Mouse (Mus musculus) stomach, embryonic 15.5 days (tissue): ENCODE results near the gene Arid4a. TPM values are rescaled to one million over a fixed set of nuclear protein-coding genes. Genes with fewer than 3 reads are reported as not detected.

Experiments
- ATAC-seq: fragments of 200-750 bp; cut with Nextera tagmentation; 2 replicates; pipeline ENCODE4 v1.8.0; 2017; ENCODE audit warnings: low read depth, moderate number of reproducible peaks, moderate TSS enrichment; ENCODE audit not compliant: insufficient read depth, low FRiP score
- H3K27ac ChIP-seq: fragments of 300-500 bp; sonication (generic); 2 replicates; pipeline ENCODE4 v1.5.1; 2015; ENCODE audit warnings: mild to moderate bottlenecking, inconsistent platforms
- H3K27me3 ChIP-seq: fragments of 300-500 bp; sonication (generic); replicated peaks from 2 replicates; pipeline ENCODE4 v1.6.1; 2015; ENCODE audit warnings: inconsistent platforms
- H3K36me3 ChIP-seq: fragments of 300-500 bp; sonication (generic); 2 replicates; pipeline ENCODE4 v1.6.1; 2015; ENCODE audit warnings: inconsistent platforms
- H3K4me1 ChIP-seq: fragments of 300-500 bp; sonication (generic); 2 replicates; pipeline ENCODE4 v1.6.1; 2015; ENCODE audit warnings: inconsistent platforms
- H3K4me2 ChIP-seq: fragments of 300-500 bp; sonication (generic); 2 replicates; pipeline ENCODE4 v1.6.1; 2015; ENCODE audit warnings: mild to moderate bottlenecking, inconsistent platforms
- H3K4me3 ChIP-seq: fragments of 300-500 bp; sonication (generic); replicated peaks from 2 replicates; pipeline ENCODE4 v1.5.1; 2015; ENCODE audit warnings: inconsistent platforms
- H3K9ac ChIP-seq: fragments of 300-500 bp; sonication (generic); 2 replicates; pipeline ENCODE4 v1.6.1; 2015; ENCODE audit warnings: inconsistent platforms
- H3K9me3 ChIP-seq: fragments of 300-500 bp; sonication (generic); 2 replicates; pipeline ENCODE4 v1.6.1; 2016; ENCODE audit warnings: inconsistent platforms
- WGBS: fragments of 180-500 bp; shearing (Covaris S2); methylation state at CpG from one replicate; pipeline ENCODE4 v1.1.7; 2015; 5-methylcytosine and 5-hydroxymethylcytosine counted together
- polyA plus RNA-seq: library from polyadenylated mRNA; unstranded; fragments of >200 nt; fragmentation: Nextera tagmentation; extraction: Ambion mirVana; gene quantifications from 2 replicates; pipeline ENCODE4 v1.2.1, GENCODE M21; 2015

The Arid4a gene
- polyA plus RNA-seq, 1 experiment from 2014 or later: 37.8 TPM

DNA sequence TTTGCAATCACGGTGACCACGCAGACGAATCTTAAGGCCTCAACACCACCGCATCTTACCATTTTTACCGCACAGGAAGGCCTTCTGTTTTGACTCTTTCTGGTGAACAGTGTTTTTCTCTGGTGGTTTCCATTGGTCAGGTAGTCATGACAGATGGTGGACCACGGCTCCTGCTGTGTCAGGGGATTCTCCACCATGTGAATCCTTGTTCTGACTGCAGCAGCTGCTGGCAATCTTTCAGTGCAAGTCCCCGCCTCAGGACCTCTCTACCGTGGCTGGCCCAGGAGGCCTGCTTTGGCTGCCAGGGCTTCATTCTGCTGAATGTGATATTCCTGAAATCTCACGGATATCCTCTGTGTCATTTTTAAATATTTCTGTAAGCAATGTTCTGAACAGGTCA, 107.5 kb downstream of the Arid4a start:
- no peak for ATAC-seq
- Histone ChIP-seq H3K4me3 (no peak overlapping the region), H3K27me3 (no peaks in the 10 kb centered on the region), H3K27ac (no peak overlapping the region), H3K4me2 (no peak overlapping the region), H3K9me3 (no peaks in the 10 kb centered on the region), H3K9ac (no peak overlapping the region), H3K4me1 (no peaks in the 10 kb centered on the region), H3K36me3 (peaks cover 25% of the 10 kb centered on the region)
- WGBS: 85% methylated on average over 9 of the region's 9 CpGs

DNA sequence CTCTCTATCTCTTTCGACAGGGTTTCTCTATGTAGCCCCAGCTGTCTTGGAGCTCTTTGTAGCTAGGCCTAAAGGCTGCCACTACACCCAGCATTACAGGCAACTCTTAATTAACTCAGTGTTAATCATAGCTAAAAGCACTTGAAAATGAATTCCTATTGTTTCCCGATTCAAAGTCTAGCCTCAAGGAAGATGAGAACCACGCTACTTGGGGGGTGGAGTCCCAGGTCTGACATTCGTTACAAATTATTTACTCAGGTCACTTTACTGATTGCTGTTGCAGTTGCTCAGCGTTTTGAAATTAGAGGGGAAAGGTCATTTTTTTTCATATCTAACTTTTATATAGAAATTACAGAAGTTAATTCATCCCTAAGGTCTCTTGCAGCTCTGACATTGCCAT, 119.8 kb downstream of the Arid4a start:
- Histone ChIP-seq H3K27me3 (no peaks in the 10 kb centered on the region), H3K4me3 (peak overlapping the region; percentile 98), H3K4me2 (peak overlapping the region; percentile 87), H3K27ac (no peak overlapping the region), H3K4me1 (peaks cover 11% of the 10 kb centered on the region; the same call in 1 of the 2 replicates), H3K9ac (no peak overlapping the region; the same call in 1 of the 2 replicates), H3K9me3 (no peaks in the 10 kb centered on the region), H3K36me3 (peaks cover 21% of the 10 kb centered on the region)
- 20% methylated on average over 5 of the region's 5 CpGs for WGBS
- no peak for ATAC-seq

DNA sequence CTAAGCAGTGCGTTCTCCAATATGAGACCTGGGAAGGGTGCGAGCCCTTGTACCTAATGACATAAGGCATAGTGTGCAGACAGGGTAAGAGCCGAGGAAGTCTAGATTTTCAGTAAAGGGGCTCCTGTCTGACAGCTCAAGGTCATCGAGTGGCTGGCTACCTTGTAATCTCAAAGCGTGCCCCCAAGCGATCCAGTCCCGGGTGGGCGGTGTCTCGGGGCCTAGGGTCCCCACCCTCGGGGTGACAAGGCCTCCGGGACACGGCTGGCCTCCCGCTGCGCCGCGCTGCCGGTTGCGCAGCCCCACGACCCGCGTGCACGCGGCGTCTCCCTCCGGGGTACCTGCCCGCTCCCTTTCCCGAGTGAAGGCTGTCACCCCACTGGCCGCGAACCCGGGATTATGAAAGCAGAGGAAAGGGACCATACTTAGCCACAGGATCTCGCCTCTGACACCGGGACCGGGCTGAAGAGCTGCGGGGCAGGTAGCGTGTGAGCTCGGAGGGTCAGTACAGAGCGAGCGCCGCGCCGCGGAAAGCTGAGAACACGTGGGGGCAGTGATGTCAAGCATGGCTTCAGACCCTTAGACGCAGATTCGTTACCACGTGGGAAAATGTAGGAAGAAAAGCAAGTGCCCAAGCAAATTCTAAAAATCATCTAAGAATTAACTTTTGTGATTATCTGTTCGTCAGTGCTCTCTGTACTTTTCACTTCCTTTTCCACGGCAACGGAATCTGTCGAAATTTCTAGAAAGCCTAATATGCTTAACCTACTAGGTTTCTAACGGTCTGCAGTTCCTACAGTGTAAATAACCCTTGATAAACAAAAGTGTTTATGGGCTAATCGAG, 120.6 kb downstream of the Arid4a start, which contains the start of the genes Timm9 and 2700049A03Rik:
Gene Timm9, minus strand, starts transcription at position 555 of the 844 bp plus-strand sequence.
Gene 2700049A03Rik, plus strand, starts transcription at position 719 of the 844 bp plus-strand sequence.
- Histone ChIP-seq H3K9me3 (no peaks in the 10 kb centered on the region), H3K4me1 (peaks cover 11% of the 10 kb centered on the region; the same call in 1 of the 2 replicates), H3K36me3 (peaks cover 22% of the 10 kb centered on the region), H3K27ac (peak within 1 kb of the TSS; percentile 82), H3K27me3 (no peaks in the 10 kb centered on the region), H3K4me2 (peak within 1 kb of the TSS; percentile 87), H3K9ac (peak within 1 kb of the TSS; percentile 97), H3K4me3 (peak within 1 kb of the TSS; percentile 98)
- WGBS: under 1% methylated on average over 52 of the region's 52 CpGs
- peak; percentile 90 for ATAC-seq

DNA sequence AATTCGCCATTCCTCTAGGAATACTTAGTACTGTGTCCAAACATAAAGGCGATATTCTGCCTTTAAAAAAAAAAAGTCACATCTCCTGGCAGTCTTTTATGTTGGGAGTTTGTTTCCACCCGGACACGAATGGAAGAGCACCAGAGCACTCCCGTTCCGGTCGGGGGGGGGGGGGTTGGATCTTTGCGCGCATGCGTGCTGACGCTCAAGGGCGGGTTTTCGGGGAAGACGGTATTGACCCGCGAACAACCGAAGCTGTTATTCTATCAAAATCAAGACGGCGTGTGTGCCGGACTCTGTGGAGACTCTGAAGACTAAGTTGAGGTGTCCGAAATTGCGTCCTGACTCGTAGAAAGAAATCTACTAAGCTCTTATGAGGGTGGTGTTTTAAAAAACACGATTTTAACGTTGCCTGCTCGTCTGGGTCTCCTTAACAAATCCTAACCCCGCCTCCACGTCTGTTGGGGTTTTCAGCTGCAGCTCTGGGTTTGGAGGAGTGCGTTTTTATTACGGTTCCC, 121.2 kb downstream of the Arid4a start:
- Histone ChIP-seq H3K4me2 (peak overlapping the region; percentile 87), H3K27ac (peak overlapping the region; percentile 82), H3K9me3 (no peaks in the 10 kb centered on the region), H3K9ac (peak overlapping the region; percentile 39; the same call in 1 of the 2 replicates), H3K4me3 (peak overlapping the region; percentile 98), H3K27me3 (no peaks in the 10 kb centered on the region), H3K4me1 (peaks cover 11% of the 10 kb centered on the region; the same call in 1 of the 2 replicates), H3K36me3 (peaks cover 21% of the 10 kb centered on the region)
- WGBS: under 1% methylated on average over 30 of the region's 30 CpGs
- ATAC-seq: peak; percentile 78

DNA sequence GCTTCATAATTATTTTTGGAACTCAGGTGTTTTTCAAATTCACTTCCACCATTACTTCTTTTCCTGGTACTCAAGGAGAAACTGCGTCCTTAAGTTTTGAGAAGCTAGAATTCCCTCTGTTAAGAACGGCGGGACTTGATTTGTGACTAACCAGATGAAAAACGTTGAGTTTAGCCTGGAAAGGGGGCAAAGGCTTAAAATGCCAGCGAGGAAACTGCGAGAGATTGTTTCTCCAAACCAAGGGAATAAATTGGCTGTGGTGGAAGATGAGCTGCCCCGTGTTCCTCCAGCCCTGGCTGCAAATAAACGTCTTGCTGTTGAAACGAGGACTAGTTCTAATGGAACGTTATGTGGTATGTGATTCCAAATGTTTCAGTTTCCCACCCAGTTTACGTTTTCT, 121.9 kb downstream of the Arid4a start:
- H3K9ac ChIP-seq: peak overlapping the region; percentile 50
- H3K4me2 ChIP-seq: peak overlapping the region; percentile 85
- H3K9me3 ChIP-seq: no peaks in the 10 kb centered on the region
- peaks cover 24% of the 10 kb centered on the region for H3K36me3 ChIP-seq
- H3K4me1 ChIP-seq: peaks cover 11% of the 10 kb centered on the region; the same call in 1 of the 2 replicates
- 3% methylated on average over 11 of the region's 11 CpGs for WGBS
- H3K27me3 ChIP-seq: no peaks in the 10 kb centered on the region
- no peak for ATAC-seq
- peak overlapping the region; percentile 98 for H3K4me3 ChIP-seq
- no peak overlapping the region for H3K27ac ChIP-seq

DNA sequence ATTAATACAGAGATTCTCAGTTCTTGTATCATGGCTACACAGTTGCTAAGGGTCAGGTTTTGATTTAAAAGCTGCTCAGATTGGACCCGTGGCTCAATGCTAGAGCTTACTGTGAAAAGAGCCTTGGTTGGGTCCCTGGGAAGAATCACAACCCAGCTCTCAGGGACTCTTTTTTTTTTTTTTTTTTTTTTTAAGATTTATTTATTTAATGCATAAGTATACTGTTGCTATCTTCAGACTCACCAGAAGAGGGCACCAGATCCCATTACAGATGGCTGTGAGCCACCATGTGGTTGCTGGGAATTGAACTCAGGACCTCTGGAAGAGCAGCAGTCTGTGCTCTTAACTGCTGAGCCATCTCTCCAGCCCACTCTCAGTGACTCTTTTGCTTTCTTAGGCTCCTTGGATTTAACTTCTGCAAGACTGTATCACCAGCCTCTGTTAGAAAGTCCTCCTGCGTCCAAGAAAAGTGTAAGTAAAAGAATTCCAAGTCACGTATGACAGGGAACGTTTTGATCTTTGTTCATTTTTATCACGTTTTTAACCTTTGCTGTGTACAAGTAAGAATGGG, 123.6 kb downstream of the Arid4a start:
- Histone ChIP-seq H3K4me3 (no peak overlapping the region), H3K9me3 (no peaks in the 10 kb centered on the region), H3K4me2 (no peak overlapping the region), H3K36me3 (peaks cover 27% of the 10 kb centered on the region), H3K4me1 (peaks cover 11% of the 10 kb centered on the region; the same call in 1 of the 2 replicates), H3K9ac (no peak overlapping the region), H3K27ac (no peak overlapping the region), H3K27me3 (no peaks in the 10 kb centered on the region)
- no peak for ATAC-seq
- WGBS: 77% methylated on average over 5 of the region's 5 CpGs

DNA sequence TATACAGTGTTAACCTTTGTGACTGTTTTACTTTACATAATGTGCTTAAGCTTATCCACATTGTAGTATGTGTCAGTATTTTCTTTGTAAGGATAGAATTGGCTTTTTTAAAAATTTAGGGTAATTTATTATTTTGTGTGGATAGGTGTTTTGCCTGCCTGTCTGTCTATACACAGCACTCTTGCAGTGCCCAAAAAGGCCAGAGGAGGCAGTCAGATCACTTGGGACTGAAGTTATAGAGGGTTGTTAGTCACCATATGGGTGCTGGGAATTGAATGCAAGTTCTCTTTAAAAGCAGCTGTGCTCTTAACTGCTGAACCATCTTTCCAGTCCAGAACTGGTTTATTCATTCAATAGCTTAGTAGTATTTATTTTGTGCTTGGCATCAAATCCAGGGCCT, 125.4 kb downstream of the Arid4a start:
- H3K4me1 ChIP-seq: peaks cover 7% of the 10 kb centered on the region; the same call in 1 of the 2 replicates
- H3K4me3 ChIP-seq: no peak overlapping the region
- no peaks in the 10 kb centered on the region for H3K27me3 ChIP-seq
- no peak overlapping the region for H3K4me2 ChIP-seq
- H3K9me3 ChIP-seq: no peaks in the 10 kb centered on the region
- peaks cover 28% of the 10 kb centered on the region for H3K36me3 ChIP-seq
- no peak for ATAC-seq
- H3K9ac ChIP-seq: no peak overlapping the region
- no peak overlapping the region for H3K27ac ChIP-seq

DNA sequence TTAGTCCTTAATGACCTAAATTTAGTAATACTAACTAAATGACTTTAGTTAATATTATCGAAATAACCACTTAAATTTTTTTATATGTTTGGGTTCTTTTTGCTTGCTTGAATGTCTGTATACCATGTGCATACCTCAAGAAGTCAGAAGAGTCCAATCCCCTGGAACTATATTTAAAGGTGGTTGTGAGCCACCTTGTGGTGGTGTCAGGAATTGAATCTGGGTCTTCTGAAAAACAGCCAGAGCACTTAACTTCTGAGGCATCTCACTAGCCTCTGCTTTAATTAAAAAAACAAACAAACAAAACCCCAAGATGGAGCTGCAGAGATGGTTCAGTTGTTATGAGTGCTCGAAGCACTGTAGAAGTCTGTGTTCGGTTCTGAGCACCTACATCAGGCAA, 131.9 kb downstream of the Arid4a start:
- Histone ChIP-seq H3K4me2 (no peak overlapping the region), H3K4me1 (no peaks in the 10 kb centered on the region), H3K27me3 (no peaks in the 10 kb centered on the region), H3K9me3 (no peaks in the 10 kb centered on the region), H3K36me3 (peaks cover 31% of the 10 kb centered on the region), H3K27ac (no peak overlapping the region), H3K9ac (no peak overlapping the region), H3K4me3 (no peak overlapping the region)
- WGBS: 82% methylated on average over 3 of the region's 3 CpGs
- ATAC-seq: no peak

Other genes with a start within 250 kb of the Arid4a start
- 25.0 and 25.3 TPM in 2 replicates for gene Frmd6, start 190.5 kb upstream of the Arid4a start, polyA plus RNA-seq
- 184 and 210 TPM in 2 replicates for gene Actr10, start 78.1 kb upstream of the Arid4a start, polyA plus RNA-seq
- gene Psma3, start 41.4 kb upstream of the Arid4a start, polyA plus RNA-seq: 521 and 644 TPM in 2 replicates
- gene Tomm20l, start 95.4 kb downstream of the Arid4a start, polyA plus RNA-seq: 0.33 TPM in 1 of 2 replicates, not detected in the other
- 86.0 and 92.5 TPM in 2 replicates for gene Timm9, start 120.7 kb downstream of the Arid4a start, polyA plus RNA-seq
- 10.3 and 13.0 TPM in 2 replicates for gene 2700049A03Rik, start 120.9 kb downstream of the Arid4a start, polyA plus RNA-seq